Mouse (Mus musculus) neural tube, embryonic 13.5 days (tissue): Measurements from ENCODE around the gene Ltb4r2. TPM values are rescaled to one million over a fixed set of nuclear protein-coding genes. Genes with fewer than 3 reads are reported as not detected.

Experiments used
- ATAC-seq: fragments of 200-750 bp; cut with Nextera tagmentation; 2 replicates; pipeline ENCODE4 v1.8.0; 2017; ENCODE audit warnings: low read depth, mild to moderate bottlenecking, moderate TSS enrichment, moderate library complexity
- H3K27ac ChIP-seq: fragments of 300-500 bp; sonication (generic); replicated peaks from 2 replicates; pipeline ENCODE4 v1.5.1; 2015; ENCODE audit warnings: moderate library complexity, mild to moderate bottlenecking, inconsistent platforms
- H3K27me3 ChIP-seq: fragments of 300-500 bp; sonication (generic); 2 replicates; pipeline ENCODE4 v1.6.1; 2015; ENCODE audit warnings: mild to moderate bottlenecking, inconsistent platforms
- H3K36me3 ChIP-seq: fragments of 300-500 bp; sonication (generic); 2 replicates; pipeline ENCODE4 v1.6.1; 2015; ENCODE audit warnings: mild to moderate bottlenecking, inconsistent platforms
- H3K4me1 ChIP-seq: fragments of 300-500 bp; sonication (generic); replicated peaks from 2 replicates; pipeline ENCODE4 v1.6.1; 2015; ENCODE audit warnings: inconsistent platforms
- H3K4me2 ChIP-seq: fragments of 300-500 bp; sonication (generic); 2 replicates; pipeline ENCODE4 v1.6.1; 2015; ENCODE audit warnings: inconsistent platforms, mild to moderate bottlenecking, moderate library complexity
- H3K4me3 ChIP-seq: fragments of 300-500 bp; sonication (generic); 2 replicates; pipeline ENCODE4 v1.5.1; 2015; ENCODE audit warnings: mild to moderate bottlenecking, inconsistent platforms
- H3K9ac ChIP-seq: fragments of 300-500 bp; sonication (generic); 2 replicates; pipeline ENCODE4 v1.6.1; 2015; ENCODE audit warnings: moderate library complexity, mild to moderate bottlenecking, inconsistent platforms
- H3K9me3 ChIP-seq: fragments of 300-500 bp; sonication (generic); 2 replicates; pipeline ENCODE4 v1.6.1; 2016; ENCODE audit warnings: inconsistent platforms
- WGBS: fragments of 180-500 bp; shearing (Covaris S2); methylation state at CpG from one replicate; pipeline ENCODE4 v1.1.7; 2015; 5-methylcytosine and 5-hydroxymethylcytosine counted together
- polyA plus RNA-seq: library from polyadenylated mRNA; unstranded; fragments of >200 nt; fragmentation: Nextera tagmentation; extraction: Ambion mirVana; gene quantifications from 2 replicates; pipeline ENCODE4 v1.2.1, GENCODE M21; 2015

The Ltb4r2 gene
- polyA plus RNA-seq, 1 experiment from 2014 or later: 0.29 TPM

- Histone ChIP-seq H3K27ac (no peak overlapping the region), H3K27me3 (peaks cover 68% of the 10 kb centered on the region)
These were observed 8.0 kb downstream of the Ltb4r2 start for GRCm38 (mm10) chr14:55769087-55769703.

GRCm38 (mm10) chr14:55776711-55777110 lies 15.5 kb downstream of the Ltb4r2 start:
- Histone ChIP-seq H3K4me2 (no peak overlapping the region), H3K27me3 (peaks cover 11% of the 10 kb centered on the region), H3K9ac (no peak overlapping the region), H3K27ac (no peak overlapping the region), H3K4me3 (no peak overlapping the region), H3K4me1 (peaks cover 4% of the 10 kb centered on the region), H3K9me3 (no peaks in the 10 kb centered on the region), H3K36me3 (no peaks in the 10 kb centered on the region)
- 70% methylated on average over 7 of the region's 7 CpGs for WGBS
- no peak for ATAC-seq

More at GRCm38 (mm10) chr14:55769087-55769703, 8.0 kb downstream of the Ltb4r2 start:
- H3K4me3 ChIP-seq: no peak overlapping the region
- H3K36me3 ChIP-seq: no peaks in the 10 kb centered on the region
- H3K4me1 ChIP-seq: peaks cover 10% of the 10 kb centered on the region
- no peaks in the 10 kb centered on the region for H3K9me3 ChIP-seq
- no peak for ATAC-seq
- whole genome bisulfite sequencing: 75% methylated on average over 16 of the region's 16 CpGs
- no peak overlapping the region for H3K4me2 ChIP-seq
- H3K9ac ChIP-seq: no peak overlapping the region

GRCm38 (mm10) chr14:55777176-55777575 lies 15.9 kb downstream of the Ltb4r2 start:
- WGBS: 51% methylated on average over 3 of the region's 3 CpGs
- no peak overlapping the region for H3K4me3 ChIP-seq
- ATAC-seq: no peak

GRCm38 (mm10) chr14:55777806-55778205 lies 16.6 kb downstream of the Ltb4r2 start:
- no peak for ATAC-seq
- H3K4me3 ChIP-seq: no peak overlapping the region
- no peaks in the 10 kb centered on the region for H3K9me3 ChIP-seq
- no peak overlapping the region for H3K4me2 ChIP-seq
- peaks cover 22% of the 10 kb centered on the region for H3K27me3 ChIP-seq
- no peak overlapping the region for H3K9ac ChIP-seq
- H3K4me1 ChIP-seq: peaks cover 6% of the 10 kb centered on the region
- WGBS: 95% methylated on average over 11 of the region's 11 CpGs
- H3K27ac ChIP-seq: no peak overlapping the region
- no peaks in the 10 kb centered on the region for H3K36me3 ChIP-seq

More at GRCm38 (mm10) chr14:55777176-55777575, 15.9 kb downstream of the Ltb4r2 start:
- H3K27ac ChIP-seq: no peak overlapping the region
- H3K4me1 ChIP-seq: peaks cover 6% of the 10 kb centered on the region
- H3K9ac ChIP-seq: no peak overlapping the region
- H3K4me2 ChIP-seq: no peak overlapping the region
- H3K36me3 ChIP-seq: no peaks in the 10 kb centered on the region
- peaks cover 15% of the 10 kb centered on the region for H3K27me3 ChIP-seq
- H3K9me3 ChIP-seq: no peaks in the 10 kb centered on the region

- ATAC-seq: no peak
- H3K9ac ChIP-seq: no peak overlapping the region
These were observed 17.5 kb downstream of the Ltb4r2 start for GRCm38 (mm10) chr14:55778686-55779085.

GRCm38 (mm10) chr14:55779656-55780055 lies 18.4 kb downstream of the Ltb4r2 start:
- no peaks in the 10 kb centered on the region for H3K36me3 ChIP-seq
- H3K27ac ChIP-seq: no peak overlapping the region
- H3K9ac ChIP-seq: no peak overlapping the region
- ATAC-seq: no peak
- no peak overlapping the region for H3K4me3 ChIP-seq
- peaks cover 33% of the 10 kb centered on the region for H3K27me3 ChIP-seq
- no peak overlapping the region for H3K4me2 ChIP-seq
- H3K4me1 ChIP-seq: peaks cover 15% of the 10 kb centered on the region
- 69% methylated on average over 16 of the region's 16 CpGs for WGBS
- H3K9me3 ChIP-seq: no peaks in the 10 kb centered on the region

More at GRCm38 (mm10) chr14:55778686-55779085, 17.5 kb downstream of the Ltb4r2 start:
- Histone ChIP-seq H3K36me3 (no peaks in the 10 kb centered on the region), H3K9me3 (no peaks in the 10 kb centered on the region), H3K4me2 (no peak overlapping the region), H3K4me3 (no peak overlapping the region), H3K27ac (no peak overlapping the region), H3K4me1 (peaks cover 11% of the 10 kb centered on the region), H3K27me3 (peaks cover 25% of the 10 kb centered on the region)
- WGBS: 91% methylated on average over 15 of the region's 15 CpGs

- 85% methylated on average over 11 of the region's 11 CpGs for WGBS
- Histone ChIP-seq H3K27me3 (peaks cover 44% of the 10 kb centered on the region), H3K36me3 (no peaks in the 10 kb centered on the region), H3K4me3 (no peak overlapping the region), H3K27ac (no peak overlapping the region), H3K9ac (no peak overlapping the region), H3K4me2 (no peak overlapping the region), H3K9me3 (no peaks in the 10 kb centered on the region), H3K4me1 (peaks cover 15% of the 10 kb centered on the region)
- peak; percentile 38 for ATAC-seq
These were observed 19.5 kb downstream of the Ltb4r2 start for GRCm38 (mm10) chr14:55780736-55781135.

GRCm38 (mm10) chr14:55781310-55781709 lies 20.1 kb downstream of the Ltb4r2 start:
- Histone ChIP-seq H3K4me3 (0 out of 2 replicates have a peak overlapping the region, but pooled peaks have one; percentile 16), H3K9ac (peak overlapping the region; percentile 52; the same call in 1 of the 2 replicates), H3K27ac (no peak overlapping the region), H3K36me3 (no peaks in the 10 kb centered on the region), H3K4me1 (peaks cover 15% of the 10 kb centered on the region), H3K27me3 (peaks cover 50% of the 10 kb centered on the region), H3K4me2 (peak overlapping the region; percentile 47), H3K9me3 (no peaks in the 10 kb centered on the region)
- ATAC-seq: peak; percentile 74
- WGBS: 13% methylated on average over 14 of the region's 14 CpGs

- H3K4me1 ChIP-seq: peaks cover 15% of the 10 kb centered on the region
- H3K9ac ChIP-seq: no peak overlapping the region
- no peaks in the 10 kb centered on the region for H3K36me3 ChIP-seq
- H3K27ac ChIP-seq: no peak overlapping the region
- no peaks in the 10 kb centered on the region for H3K9me3 ChIP-seq
- H3K4me3 ChIP-seq: peak overlapping the region; percentile 33
- peaks cover 61% of the 10 kb centered on the region for H3K27me3 ChIP-seq
- WGBS: 59% methylated on average over 9 of the region's 9 CpGs
- no peak for ATAC-seq
- H3K4me2 ChIP-seq: peak overlapping the region; percentile 49
These were observed 21.2 kb downstream of the Ltb4r2 start for GRCm38 (mm10) chr14:55782361-55782960.

- Histone ChIP-seq H3K36me3 (no peaks in the 10 kb centered on the region), H3K27ac (0 out of 2 replicates have a peak overlapping the region, but pooled peaks have one; percentile 9), H3K4me2 (peak overlapping the region; percentile 49), H3K9me3 (no peaks in the 10 kb centered on the region), H3K9ac (peak overlapping the region; percentile 34; the same call in 1 of the 2 replicates), H3K4me1 (peaks cover 21% of the 10 kb centered on the region), H3K4me3 (peak overlapping the region; percentile 33), H3K27me3 (peaks cover 71% of the 10 kb centered on the region)
- 2% methylated on average over 31 of the region's 31 CpGs for WGBS
- ATAC-seq: no peak
These were observed 22.1 kb downstream of the Ltb4r2 start for GRCm38 (mm10) chr14:55783171-55783957.

- H3K9ac ChIP-seq: peak within 1 kb of the TSS; percentile 34; the same call in 1 of the 2 replicates
- 3% methylated on average over 13 of the region's 13 CpGs for WGBS
- no peak for ATAC-seq
- H3K4me1 ChIP-seq: peaks cover 23% of the 10 kb centered on the region
- no peaks in the 10 kb centered on the region for H3K36me3 ChIP-seq
- peak within 1 kb of the TSS; percentile 33 for H3K4me3 ChIP-seq
- H3K27me3 ChIP-seq: peaks cover 76% of the 10 kb centered on the region
- no peaks in the 10 kb centered on the region for H3K9me3 ChIP-seq
- H3K4me2 ChIP-seq: peak within 1 kb of the TSS; percentile 49
- 0 out of 2 replicates have a peak within 1 kb of the TSS, but pooled peaks have one; percentile 9 for H3K27ac ChIP-seq
These were observed 22.7 kb downstream of the Ltb4r2 start, which contains the start of gene Adcy4 for GRCm38 (mm10) chr14:55783958-55784235. Adcy4 (minus strand) TSS chr14:55784095.

- no peaks in the 10 kb centered on the region for H3K9me3 ChIP-seq
- H3K27me3 ChIP-seq: peaks cover 89% of the 10 kb centered on the region
- H3K36me3 ChIP-seq: no peaks in the 10 kb centered on the region
- H3K27ac ChIP-seq: no peak overlapping the region
- peaks cover 23% of the 10 kb centered on the region for H3K4me1 ChIP-seq
- no peak overlapping the region for H3K4me3 ChIP-seq
- ATAC-seq: no peak
- 33% methylated on average over 6 of the region's 6 CpGs for WGBS
- no peak overlapping the region for H3K4me2 ChIP-seq
- H3K9ac ChIP-seq: no peak overlapping the region
These were observed 24.0 kb downstream of the Ltb4r2 start for GRCm38 (mm10) chr14:55785195-55785594.
